In the genomic region with DNA sequence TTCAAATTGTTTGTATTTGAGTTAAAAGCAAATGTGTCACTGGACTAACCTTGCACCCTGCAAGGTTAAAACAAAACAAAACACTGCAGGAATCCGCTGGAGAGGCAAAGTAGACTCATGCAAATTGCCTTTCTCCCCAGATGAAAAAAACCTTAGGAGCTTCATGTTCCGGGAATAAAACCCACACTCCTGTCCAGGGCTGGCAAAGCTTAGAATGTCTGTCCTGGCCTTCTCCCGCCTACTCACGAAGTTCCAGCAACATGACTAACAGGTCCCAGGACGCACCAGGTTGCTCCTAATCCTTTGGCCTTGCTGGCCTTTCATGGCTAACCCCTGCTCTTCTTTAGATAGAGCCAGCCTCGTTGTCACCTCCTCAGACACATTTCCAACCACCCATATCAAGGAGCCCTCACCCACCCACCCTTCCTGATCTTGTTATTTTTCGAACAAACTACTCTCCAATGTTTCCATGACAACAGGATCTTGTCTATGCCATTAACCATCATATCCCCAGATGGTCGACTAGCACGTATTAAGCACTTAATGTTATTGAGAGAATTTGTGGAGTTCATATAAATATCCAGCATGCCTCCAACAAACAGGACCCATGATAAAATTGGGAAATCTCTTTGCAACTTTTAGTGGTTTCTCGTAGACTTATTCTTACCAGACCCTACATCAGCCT, we compare ENCODE assay signal across 16 mouse cellular contexts.
DNase-seq lines count a peak whose midpoint lies in the region; ATAC-seq and TF ChIP-seq lines count a peak whose summit lies in the region.
"Had no signal": no experiment of that assay in that cellular context is flagged by ENCODE, and none has a peak within 500 bp of the region (broad histone marks: within the 10 kb centered on the region; RNA-seq: fewer than 3 reads in every experiment).

No protein-coding gene starts in this region.

- H3K9me3 ChIP-seq in heart, embryonic 10.5 days = no peaks in the 10 kb centered on the region
- H3K9me3 ChIP-seq in midbrain, embryonic 11.5 days (ENCODE audit: control insufficient read depth, low read length) = no peaks in the 10 kb centered on the region
- H3K9me3 ChIP-seq: hindbrain, embryonic 10.5 days; limb, embryonic 13.5 days had no signal

- H3K9ac ChIP-seq in heart, adult 2 months (ENCODE audit: low read depth, low read length) = no peak overlapping the region
- no peak overlapping the region for H3K9ac ChIP-seq in midbrain, embryonic 11.5 days (ENCODE audit: low read length)
- H3K9ac ChIP-seq: limb, embryonic 13.5 days had no signal

- peaks cover 25% of the 10 kb centered on the region for H3K4me1 ChIP-seq in heart, adult 2 months (ENCODE audit: control insufficient read depth, insufficient read depth, low read length)
- peaks cover 30% of the 10 kb centered on the region for H3K4me1 ChIP-seq in heart, embryonic 10.5 days
- peaks cover 24% of the 10 kb centered on the region for H3K4me1 ChIP-seq in midbrain, embryonic 11.5 days (ENCODE audit: control insufficient read depth, insufficient read depth, low read length)

- H3K79me2 ChIP-seq in heart, adult 2 months (replicated peaks; ENCODE audit: control insufficient read depth, insufficient read depth, low read length) = no peaks in the 10 kb centered on the region

- intact Hi-C loops in heart, adult 2 months (cut with DNase I) = loop anchor here (5.0 kb wide), 2 partner anchors 41 to 116 kb away; no protein-coding TSS in a partner anchor

- H3K4me2 ChIP-seq in midbrain, embryonic 11.5 days = no peak overlapping the region
- H3K4me2 ChIP-seq: limb, embryonic 13.5 days had no signal

- no peak for TF ChIP-seq POLR2A in heart, adult 2 months (IDR thresholded peaks at IDR 0.05; ENCODE audit: insufficient read depth, low read depth, low read length)

- peak overlapping the region; percentile 71 for H3K27ac ChIP-seq in heart, adult 2 months
- no peak overlapping the region for H3K27ac ChIP-seq in heart, embryonic 10.5 days
- no peak overlapping the region for H3K27ac ChIP-seq in midbrain, embryonic 11.5 days (ENCODE audit: low read depth, low read length)
- H3K27ac ChIP-seq: hindbrain, embryonic 10.5 days; limb, embryonic 13.5 days; macrophage had no signal

- no peak; the same call in 1 of the 2 replicates for ATAC-seq in midbrain, embryonic 11.5 days (ENCODE audit: low FRiP score)

- peaks cover 17% of the 10 kb centered on the region for H3K36me3 ChIP-seq in heart, adult 2 months (ENCODE audit: control insufficient read depth, insufficient read depth, low read length)
- H3K36me3 ChIP-seq in heart, embryonic 10.5 days = no peaks in the 10 kb centered on the region
- no peaks in the 10 kb centered on the region for H3K36me3 ChIP-seq in midbrain, embryonic 11.5 days (ENCODE audit: control insufficient read depth, insufficient read depth, low read length)
- H3K36me3 ChIP-seq: hindbrain, embryonic 10.5 days; limb, embryonic 13.5 days had no signal

- H3K27me3 ChIP-seq in heart, adult 2 months (ENCODE audit: control insufficient read depth, insufficient read depth, low read length) = no peaks in the 10 kb centered on the region
- peaks cover 3% of the 10 kb centered on the region for H3K27me3 ChIP-seq in heart, embryonic 10.5 days (ENCODE audit: insufficient read depth, poor library complexity, severe bottlenecking)
- H3K27me3 ChIP-seq in midbrain, embryonic 11.5 days (ENCODE audit: control insufficient read depth, insufficient read depth, low read length) = peaks cover 5% of the 10 kb centered on the region
- H3K27me3 ChIP-seq: CH12.LX had no signal

- TF ChIP-seq EP300 in heart, adult 2 months (IDR thresholded peaks at IDR 0.05; ENCODE audit: insufficient read depth, low read depth, low read length) = peak; percentile 58; the same call in 1 of the 2 replicates

- WGBS in heart, adult 2 months = 54% methylated on average over 10 of the region's 10 CpGs
- 60% methylated on average over 10 of the region's 10 CpGs for WGBS in heart, embryonic 10.5 days
- WGBS in midbrain, embryonic 11.5 days = 64% methylated on average over 10 of the region's 10 CpGs

- peak in 1 of 2 experiments; percentile 66 for DNase-seq in heart, adult 2 months
- DNase-seq in heart, embryonic 10.5 days (ENCODE audit: low spot score) = no peak
- peak; percentile 27 for DNase-seq in NIH3T3 (ENCODE audit: low read depth)
- peak; percentile 26 for DNase-seq in brain, adult 2 months (ENCODE audit: low read depth, low spot score)
- DNase-seq in heart, adult 9 months (ENCODE audit: low spot score in 2 of 2) = peak; percentile 62 to 67
- DNase-seq in midbrain, embryonic 11.5 days (ENCODE audit: low spot score, missing footprints) = no peak
- no peak for DNase-seq in cerebellum, adult 9-10 months
- no peak for DNase-seq in urinary bladder, postnatal 4 days (ENCODE audit: low spot score in 2 of 2)
- DNase-seq: kidney, postnatal 4 days; midbrain, embryonic 14.5 days; thymus, postnatal 36 days had no signal

- no peak for TF ChIP-seq CTCF in heart, adult 2 months (IDR thresholded peaks at IDR 0.05)

- no peak overlapping the region for H3K4me3 ChIP-seq in heart, adult 2 months
- H3K4me3 ChIP-seq in heart, embryonic 10.5 days = no peak overlapping the region
- H3K4me3 ChIP-seq in midbrain, embryonic 11.5 days (ENCODE audit: low read depth, low read length) = no peak overlapping the region
- H3K4me3 ChIP-seq: erythroblast, embryonic 14.5 days; hindbrain, embryonic 10.5 days; limb, embryonic 13.5 days had no signal

Comparison
In these comparisons a context has a peak if more than half of its experiments do, and no peak if none do; other contexts are left out.
1. DNase-seq: peak in NIH3T3 (single experiment), brain, adult 2 months (single experiment) and heart, adult 9 months (2 of 2); none in heart, embryonic 10.5 days (single experiment), midbrain, embryonic 11.5 days (single experiment), cerebellum, adult 9-10 months (single experiment) and urinary bladder, postnatal 4 days (0 of 2).